8 mouse cellular contexts compared by ENCODE assay signal in genomic region chr1:157506522-157506921, GRCm38 (mm10). TPM values are rescaled to one million over a fixed set of nuclear protein-coding genes. Genes with fewer than 3 reads are reported as not detected.
DNase-seq lines count a peak whose midpoint lies in the region; ATAC-seq and TF ChIP-seq lines count a peak whose summit lies in the region.

Gene Sec16b (plus strand): TSS chr1:157506728.

- no peaks in the 10 kb centered on the region for H3K27me3 ChIP-seq in hindbrain, embryonic 11.5 days (ENCODE audit: control insufficient read depth, insufficient read depth, low read length)
- peaks cover 6% of the 10 kb centered on the region for H3K27me3 ChIP-seq in hindbrain, embryonic 13.5 days
- no peaks in the 10 kb centered on the region for H3K27me3 ChIP-seq in heart, adult 2 months (ENCODE audit: control insufficient read depth, insufficient read depth, low read length)
- H3K27me3 ChIP-seq in limb, embryonic 11.5 days (ENCODE audit: control insufficient read depth, insufficient read depth, low read length), result no peaks in the 10 kb centered on the region

- TF ChIP-seq CTCF in heart, adult 2 months (IDR thresholded peaks at IDR 0.05), result no peak

- TF ChIP-seq POLR2A in heart, adult 2 months (IDR thresholded peaks at IDR 0.05; ENCODE audit: insufficient read depth, low read depth, low read length), result peak; percentile 57

- H3K9me3 ChIP-seq in hindbrain, embryonic 11.5 days (ENCODE audit: control insufficient read depth, low read length), result no peaks in the 10 kb centered on the region
- no peaks in the 10 kb centered on the region for H3K9me3 ChIP-seq in hindbrain, embryonic 13.5 days
- H3K9me3 ChIP-seq in limb, embryonic 11.5 days (ENCODE audit: control insufficient read depth, low read length), result no peaks in the 10 kb centered on the region

- intact Hi-C loops in heart, adult 2 months (cut with DNase I), result no loop called here
- intact Hi-C loops in left cerebral cortex, postnatal 36 days (cut with DNase I), result no loop called here

- 29% methylated on average over 5 of the region's 5 CpGs for WGBS in hindbrain, embryonic 11.5 days
- 17% methylated on average over 5 of the region's 5 CpGs for WGBS in hindbrain, embryonic 13.5 days
- 46% methylated on average over 5 of the region's 5 CpGs for WGBS in heart, adult 2 months
- 22% methylated on average over 5 of the region's 5 CpGs for WGBS in limb, embryonic 11.5 days

- no peaks in the 10 kb centered on the region for H3K36me3 ChIP-seq in hindbrain, embryonic 11.5 days (ENCODE audit: control insufficient read depth, insufficient read depth, low read length)
- H3K36me3 ChIP-seq in hindbrain, embryonic 13.5 days, result no peaks in the 10 kb centered on the region
- no peaks in the 10 kb centered on the region for H3K36me3 ChIP-seq in heart, adult 2 months (ENCODE audit: control insufficient read depth, insufficient read depth, low read length)
- no peaks in the 10 kb centered on the region for H3K36me3 ChIP-seq in limb, embryonic 11.5 days (ENCODE audit: control insufficient read depth, insufficient read depth, low read length)

- no peaks in the 10 kb centered on the region for H3K4me1 ChIP-seq in hindbrain, embryonic 11.5 days (replicated peaks; ENCODE audit: control insufficient read depth, insufficient read depth, low read length)
- peaks cover 18% of the 10 kb centered on the region for H3K4me1 ChIP-seq in hindbrain, embryonic 13.5 days (replicated peaks)
- no peaks in the 10 kb centered on the region for H3K4me1 ChIP-seq in heart, adult 2 months (ENCODE audit: control insufficient read depth, insufficient read depth, low read length)
- no peaks in the 10 kb centered on the region for H3K4me1 ChIP-seq in limb, embryonic 11.5 days (ENCODE audit: control insufficient read depth, insufficient read depth, low read length)

- no peak within 1 kb of the TSS for H3K9ac ChIP-seq in hindbrain, embryonic 11.5 days (ENCODE audit: low read depth, low read length)
- H3K9ac ChIP-seq in hindbrain, embryonic 13.5 days, result no peak within 1 kb of the TSS
- H3K9ac ChIP-seq in heart, adult 2 months (ENCODE audit: low read depth, low read length), result no peak within 1 kb of the TSS
- H3K9ac ChIP-seq in limb, embryonic 11.5 days (ENCODE audit: low read length), result no peak within 1 kb of the TSS

- H3K4me3 ChIP-seq in hindbrain, embryonic 11.5 days (ENCODE audit: low read depth, low read length), result no peak within 1 kb of the TSS
- no peak within 1 kb of the TSS for H3K4me3 ChIP-seq in hindbrain, embryonic 13.5 days
- H3K4me3 ChIP-seq in heart, adult 2 months, result no peak within 1 kb of the TSS
- no peak within 1 kb of the TSS for H3K4me3 ChIP-seq in limb, embryonic 11.5 days (ENCODE audit: low read depth, low read length)

- no peak for TF ChIP-seq EP300 in heart, adult 2 months (IDR thresholded peaks at IDR 0.05; ENCODE audit: insufficient read depth, low read depth, low read length)

- peak; percentile 45 for DNase-seq in hindbrain, embryonic 11.5 days (ENCODE audit: low spot score)
- peak; percentile 27 for DNase-seq in adrenal gland, postnatal 25 days
- DNase-seq in heart, adult 2 months, result peak; percentile 50 to 67
- DNase-seq in limb, embryonic 11.5 days (ENCODE audit: low spot score), result peak; percentile 68
- DNase-seq in left cerebral cortex, postnatal 36 days (ENCODE audit: low spot score in 2 of 2), result no peak
- no peak for DNase-seq in cerebellum, adult 9-10 months

- ATAC-seq in hindbrain, embryonic 11.5 days (ENCODE audit: low FRiP score), result peak; percentile 38; the same call in 1 of the 2 replicates
- no peak for ATAC-seq in hindbrain, embryonic 13.5 days (ENCODE audit: low FRiP score)
- ATAC-seq in limb, embryonic 11.5 days (ENCODE audit: insufficient number of reproducible peaks, low FRiP score, low TSS enrichment, low read depth), result peak; percentile 56; the same call in 1 of the 2 replicates
- ATAC-seq in monocyte, adult 5-6 weeks (replicated peaks; ENCODE audit: insufficient number of reproducible peaks, low FRiP score, low TSS enrichment, poor library complexity, severe bottlenecking), result no peak

- H3K79me2 ChIP-seq in heart, adult 2 months (replicated peaks; ENCODE audit: control insufficient read depth, insufficient read depth, low read length), result no peaks in the 10 kb centered on the region

- H3K27ac ChIP-seq in hindbrain, embryonic 11.5 days (ENCODE audit: low read depth, low read length), result no peak within 1 kb of the TSS
- H3K27ac ChIP-seq in hindbrain, embryonic 13.5 days, result no peak within 1 kb of the TSS
- peak within 1 kb of the TSS; percentile 12 for H3K27ac ChIP-seq in heart, adult 2 months
- H3K27ac ChIP-seq in limb, embryonic 11.5 days (replicated peaks; ENCODE audit: low read depth, low read length), result no peak within 1 kb of the TSS

- no peak within 1 kb of the TSS for H3K4me2 ChIP-seq in hindbrain, embryonic 11.5 days (replicated peaks; ENCODE audit: low read depth, low read length)
- no peak within 1 kb of the TSS for H3K4me2 ChIP-seq in hindbrain, embryonic 13.5 days
- no peak within 1 kb of the TSS for H3K4me2 ChIP-seq in limb, embryonic 11.5 days (ENCODE audit: low read depth, severe bottlenecking)

RNA-seq across cellular contexts. Expression of gene Sec16b, which starts in this region (rescaled TPM):
- 1.1 and 1.5 TPM in 2 replicates for polyA plus RNA-seq in hindbrain, embryonic 11.5 days (2014; fragmentation: Nextera tagmentation; extraction: Ambion mirVana)
- polyA plus RNA-seq in hindbrain, embryonic 13.5 days (2015; fragmentation: Nextera tagmentation; extraction: Ambion mirVana), result 0.31 and 0.35 TPM in 2 replicates
- 0.58 and 1.9 TPM in 2 replicates for total RNA-seq in adrenal gland, postnatal 25 days (2021)
- total RNA-seq in heart, adult 2 months (2021), result 1 to 10 TPM in 1 of 2 experiments, under 1 TPM in 1; 0.76 to 1.2 TPM
- polyA plus RNA-seq in heart, adult 2 months (2012; rRNA removed), result 3.2 and 3.3 TPM in 2 replicates
- 0.84 and 1.3 TPM in 2 replicates for polyA plus RNA-seq in limb, embryonic 11.5 days (2014; fragmentation: Nextera tagmentation; extraction: Ambion mirVana)
- total RNA-seq in left cerebral cortex, postnatal 36 days (2021), result 1 to 10 TPM; 1.1 to 1.3 TPM
- total RNA-seq in monocyte, adult 5-6 weeks (2017), result 0.10 to 0.11 TPM in 2 of 3 replicates, not detected in the other

Comparison
In these comparisons a context has a peak if more than half of its experiments do, and no peak if none do; other contexts are left out.
1. ATAC-seq: peak in hindbrain, embryonic 11.5 days (single experiment) and limb, embryonic 11.5 days (single experiment); none in hindbrain, embryonic 13.5 days (single experiment) and monocyte, adult 5-6 weeks (single experiment).
2. DNase-seq: peak in hindbrain, embryonic 11.5 days (single experiment), adrenal gland, postnatal 25 days (single experiment), heart, adult 2 months (2 of 2) and limb, embryonic 11.5 days (single experiment); none in left cerebral cortex, postnatal 36 days (0 of 2) and cerebellum, adult 9-10 months (single experiment).